Mouse (Mus musculus): ENCODE results near the gene Exo1. TPM values are rescaled to one million over a fixed set of nuclear protein-coding genes. Genes with fewer than 3 reads are reported as not detected.

Exo1 gene
- polyA plus RNA-seq, 1 experiment from 2014 or later = 22.4 TPM

GRCm38 (mm10) chr1:175961786-175962185, 81.4 kb downstream of the Exo1 start:
- H3K4me3 ChIP-seq = no peak overlapping the region
- no peaks in the 10 kb centered on the region for H3K36me3 ChIP-seq
- WGBS = 85% methylated on average over 2 of the region's 2 CpGs
- H3K4me1 ChIP-seq (replicated peaks) = no peaks in the 10 kb centered on the region
- H3K4me2 ChIP-seq = no peak overlapping the region
- ATAC-seq (replicated peaks; ENCODE audit: insufficient number of reproducible peaks, insufficient read depth, low FRiP score, low read depth) = no peak
- no peaks in the 10 kb centered on the region for H3K9me3 ChIP-seq (replicated peaks)
- H3K27ac ChIP-seq = no peak overlapping the region
- H3K27me3 ChIP-seq = no peaks in the 10 kb centered on the region
- no peak overlapping the region for H3K9ac ChIP-seq

Other genes starting within 250 kb of the Exo1 start
- gene Opn3, start 187.8 kb upstream of the Exo1 start, polyA plus RNA-seq (2015; fragmentation: Nextera tagmentation; extraction: Ambion mirVana) = 10.6 and 11.0 TPM in 2 replicates
- gene Chml, start 187.7 kb upstream of the Exo1 start, polyA plus RNA-seq (2015; fragmentation: Nextera tagmentation; extraction: Ambion mirVana) = 3.2 and 3.5 TPM in 2 replicates
- not detected in 2 replicates for gene Wdr64, start 182.0 kb upstream of the Exo1 start, polyA plus RNA-seq (2015; fragmentation: Nextera tagmentation; extraction: Ambion mirVana)
- gene Gm38100, start 39.7 kb downstream of the Exo1 start, polyA plus RNA-seq (2015; fragmentation: Nextera tagmentation; extraction: Ambion mirVana) = 0.15 and 0.21 TPM in 2 replicates
- 0.39 and 0.45 TPM in 2 replicates for gene Rbm8a2, start 98.5 kb downstream of the Exo1 start, polyA plus RNA-seq (2015; fragmentation: Nextera tagmentation; extraction: Ambion mirVana)